Mouse (Mus musculus) stomach, postnatal 0 days (tissue): ENCODE measurements at regions not wholly inside any gene's neighbourhood (a gene's known extent, or its start where the extent isn't known, plus 50 kb on each side); places are given as distances from the start of the nearest gene placed in this dataset.
A peak's percentile ranks its signal among the peaks of the same experiment; 100 is the strongest.

Experiments used
- ATAC-seq: fragments of 200-750 bp; cut with Nextera tagmentation; 2 replicates; pipeline ENCODE4 v1.8.0; 2017; ENCODE audit not compliant: low FRiP score, low TSS enrichment
- DNase-seq: peaks from one replicate; pipeline ENCODE4 v3.0.0-alpha.2; 2016; ENCODE audit warnings: low spot score
- H3K27ac ChIP-seq: fragments of 300-500 bp; sonication (generic); replicated peaks from 2 replicates; pipeline ENCODE4 v1.5.1; 2014; ENCODE audit warnings: mild to moderate bottlenecking, control low read depth
- H3K27me3 ChIP-seq: fragments of 300-500 bp; sonication (generic); 2 replicates; pipeline ENCODE4 v1.6.1; 2014; ENCODE audit warnings: low read length; ENCODE audit not compliant: control insufficient read depth, insufficient read depth
- H3K36me3 ChIP-seq: fragments of 300-500 bp; sonication (generic); 2 replicates; pipeline ENCODE4 v1.6.1; 2014; ENCODE audit warnings: low read length, mixed read lengths; ENCODE audit not compliant: control insufficient read depth, insufficient read depth
- H3K4me1 ChIP-seq: fragments of 300-500 bp; sonication (generic); replicated peaks from 2 replicates; pipeline ENCODE4 v1.6.1; 2014; ENCODE audit warnings: antibody characterized with exemption; ENCODE audit not compliant: control insufficient read depth, insufficient read depth
- H3K4me2 ChIP-seq: fragments of 300-500 bp; sonication (generic); replicated peaks from 2 replicates; pipeline ENCODE4 v1.6.1; 2014; ENCODE audit warnings: low read depth, mild to moderate bottlenecking, control low read depth, moderate library complexity
- H3K4me3 ChIP-seq: fragments of 300-500 bp; sonication (generic); 2 replicates; pipeline ENCODE4 v1.5.1; 2014; ENCODE audit warnings: low read depth, low read length, control low read depth
- H3K9ac ChIP-seq: fragments of 300-500 bp; sonication (generic); 2 replicates; pipeline ENCODE4 v1.6.1; 2014; ENCODE audit warnings: mild to moderate bottlenecking, low read length, control low read depth, mixed read lengths
- H3K9me3 ChIP-seq: fragments of 300-500 bp; sonication (generic); 2 replicates; pipeline ENCODE4 v1.6.1; 2016; ENCODE audit warnings: low read length; ENCODE audit not compliant: control insufficient read depth
- CTCF ChIP-seq: IDR thresholded peaks from 2 replicates; pipeline ENCODE4 v1.5.1; 2016; ENCODE audit warnings: antibody characterized with exemption, low read depth, mild to moderate bottlenecking, moderate library complexity
- EP300 ChIP-seq: optimal IDR thresholded peaks from 2 replicates; pipeline ENCODE3; 2016; ENCODE audit warnings: antibody characterized with exemption
- WGBS: fragments of 180-500 bp; shearing (Covaris S2); extraction: QIAGEN DNeasy Blood & Tissue Kit; methylation state at CpG from one replicate; pipeline ENCODE4 v1.1.7; 2014; 5-methylcytosine and 5-hydroxymethylcytosine counted together

DNA sequence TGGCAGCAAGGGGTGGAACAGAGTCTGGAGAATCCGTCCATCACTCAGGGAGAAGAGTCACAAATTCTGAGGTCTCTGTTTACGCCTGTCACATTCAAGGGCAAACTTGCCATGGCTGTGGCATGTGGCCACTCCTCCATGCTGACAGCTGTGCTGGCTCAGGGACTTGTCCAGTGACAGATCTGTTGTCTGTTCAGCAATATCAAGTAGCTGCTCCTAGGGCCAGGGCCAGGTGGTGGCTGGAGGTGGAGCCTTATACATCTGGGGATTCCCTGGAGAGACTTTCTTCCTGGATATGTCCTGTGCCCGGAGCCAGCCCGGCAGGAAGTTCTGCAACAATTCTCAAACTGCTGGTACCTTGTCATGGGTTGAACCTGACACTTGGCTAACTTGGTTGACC lies 229.7 kb upstream of the Csf3r start:
- ATAC-seq (no peak), DNase-seq (no peak)
- H3K4me2 ChIP-seq, result no peak overlapping the region
- TF ChIP-seq EP300 (no peak), CTCF (no peak)
- 67% methylated on average over 4 of the region's 4 CpGs for WGBS
- no peaks in the 10 kb centered on the region for H3K4me1 ChIP-seq
- no peak overlapping the region for H3K27ac ChIP-seq
- H3K9ac ChIP-seq, result no peak overlapping the region
- no peak overlapping the region for H3K4me3 ChIP-seq
- no peaks in the 10 kb centered on the region for H3K36me3 ChIP-seq
- no peaks in the 10 kb centered on the region for H3K9me3 ChIP-seq
- H3K27me3 ChIP-seq, result no peaks in the 10 kb centered on the region

DNA sequence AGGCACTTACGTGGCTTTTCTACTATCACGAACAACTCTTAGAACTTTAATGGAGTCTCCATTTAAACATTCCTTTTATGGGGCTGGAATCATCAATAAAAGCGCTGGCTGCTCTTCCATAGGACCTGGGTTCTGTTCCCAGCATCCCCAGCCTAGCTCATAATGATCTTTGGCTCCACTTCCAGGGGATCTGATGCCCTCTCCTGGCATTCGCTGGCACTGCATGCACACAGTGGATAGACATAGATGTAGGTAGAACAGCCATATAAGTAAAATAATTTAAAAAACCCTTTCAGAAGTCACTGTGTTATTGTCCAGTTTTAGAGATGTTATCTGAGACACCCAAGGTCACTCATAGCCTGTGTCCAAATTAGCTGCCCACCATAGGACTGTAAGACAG lies 216.4 kb upstream of the Csf3r start:
- no peaks in the 10 kb centered on the region for H3K4me1 ChIP-seq
- DNase-seq (no peak), ATAC-seq (no peak)
- no peak overlapping the region for H3K9ac ChIP-seq
- H3K4me2 ChIP-seq, result no peak overlapping the region
- H3K9me3 ChIP-seq, result no peaks in the 10 kb centered on the region
- no peak overlapping the region for H3K27ac ChIP-seq
- TF ChIP-seq EP300 (no peak), CTCF (peak; percentile 20; the same call in 1 of the 2 replicates)
- 90% methylated on average over 4 of the region's 4 CpGs for WGBS
- no peaks in the 10 kb centered on the region for H3K36me3 ChIP-seq
- no peak overlapping the region for H3K4me3 ChIP-seq
- no peaks in the 10 kb centered on the region for H3K27me3 ChIP-seq

DNA sequence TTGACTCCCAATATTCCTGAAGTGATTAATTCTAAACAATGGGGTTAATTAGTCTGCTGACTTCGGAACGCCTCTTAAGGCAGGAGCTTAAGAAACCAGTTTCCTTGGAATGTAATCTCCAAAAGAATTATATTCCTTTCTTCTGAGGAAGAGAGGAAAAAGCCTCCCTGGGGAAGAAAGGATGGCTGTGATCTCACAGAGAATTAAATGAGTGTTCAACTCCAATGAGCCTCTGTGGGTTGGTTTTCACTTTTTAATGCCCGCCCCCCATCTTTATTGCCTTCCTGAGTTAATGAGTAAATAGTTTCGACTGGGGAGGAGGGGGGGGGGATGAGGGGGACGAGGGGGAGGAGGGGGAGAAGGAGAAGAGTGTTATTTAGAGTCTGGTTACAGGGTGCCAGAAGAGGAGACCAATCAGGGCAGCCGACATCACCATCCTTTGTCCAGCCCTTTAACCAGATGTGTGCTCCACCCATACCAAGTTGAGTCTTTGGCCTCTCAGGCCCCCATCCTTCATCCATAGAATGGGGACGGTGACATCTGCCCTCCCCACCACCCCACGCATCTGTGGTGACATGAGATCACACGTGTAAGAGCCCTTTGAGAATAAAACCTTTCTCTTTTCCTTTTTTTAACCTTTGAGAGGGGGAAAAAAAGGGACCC lies 214.8 kb upstream of the Csf3r start:
- TF ChIP-seq EP300, result no peak
- TF ChIP-seq CTCF, result no peak
- Histone ChIP-seq H3K27ac (no peak overlapping the region), H3K36me3 (no peaks in the 10 kb centered on the region), H3K4me3 (no peak overlapping the region), H3K27me3 (no peaks in the 10 kb centered on the region), H3K4me1 (no peaks in the 10 kb centered on the region), H3K4me2 (no peak overlapping the region), H3K9me3 (no peaks in the 10 kb centered on the region), H3K9ac (no peak overlapping the region)
- WGBS, result 20% methylated on average over 9 of the region's 9 CpGs
- DNase-seq (no peak), ATAC-seq (no peak)

DNA sequence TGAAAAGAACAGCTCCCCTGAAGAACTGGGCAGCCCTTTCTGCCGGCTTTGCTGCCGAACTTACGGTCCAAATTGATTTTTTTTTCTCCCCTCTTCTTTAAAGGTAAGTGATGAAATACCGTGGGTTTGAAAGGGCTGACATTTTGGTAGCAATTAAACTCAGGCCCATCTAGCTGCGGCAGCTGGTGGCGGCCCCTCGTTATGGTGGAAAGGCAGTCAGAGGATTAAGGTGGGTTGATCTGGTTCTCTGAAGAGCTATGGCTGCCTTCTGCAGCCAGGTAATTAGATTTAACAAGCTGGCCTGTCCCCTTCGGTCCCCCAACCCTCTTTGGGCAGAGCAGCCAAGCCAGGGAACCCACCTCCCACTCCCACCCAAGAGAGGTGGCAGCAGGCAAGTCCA lies 214.1 kb upstream of the Csf3r start:
- H3K27ac ChIP-seq, result no peak overlapping the region
- no peak overlapping the region for H3K4me2 ChIP-seq
- H3K9me3 ChIP-seq, result no peaks in the 10 kb centered on the region
- no peaks in the 10 kb centered on the region for H3K36me3 ChIP-seq
- H3K9ac ChIP-seq, result no peak overlapping the region
- DNase-seq (no peak), ATAC-seq (no peak)
- H3K27me3 ChIP-seq, result no peaks in the 10 kb centered on the region
- no peak overlapping the region for H3K4me3 ChIP-seq
- TF ChIP-seq CTCF, result no peak
- TF ChIP-seq EP300, result no peak
- WGBS, result 62% methylated on average over 8 of the region's 8 CpGs
- H3K4me1 ChIP-seq, result no peaks in the 10 kb centered on the region

DNA sequence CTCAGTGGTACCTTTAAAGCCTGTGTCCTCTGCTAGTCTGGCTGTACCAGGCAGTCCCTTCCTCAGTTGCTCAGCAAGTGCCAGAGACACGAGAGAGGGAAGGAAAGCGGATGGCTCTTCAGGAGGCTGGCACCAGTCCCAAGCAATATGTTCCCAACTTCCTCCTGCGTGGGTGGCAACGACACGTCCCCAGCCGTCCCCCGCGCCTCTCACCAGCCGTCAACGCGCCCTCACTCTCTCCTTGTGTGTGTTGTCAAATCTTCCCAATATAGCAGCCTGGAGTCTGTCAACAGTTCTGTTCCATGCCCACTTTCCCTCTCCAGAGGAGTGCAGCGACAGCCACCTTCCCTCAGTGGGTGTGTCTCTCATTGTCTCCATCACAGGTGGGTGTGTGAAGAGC lies 210.0 kb upstream of the Csf3r start:
- Histone ChIP-seq H3K27ac (no peak overlapping the region), H3K36me3 (no peaks in the 10 kb centered on the region), H3K4me2 (no peak overlapping the region), H3K9me3 (no peaks in the 10 kb centered on the region), H3K4me1 (no peaks in the 10 kb centered on the region), H3K27me3 (no peaks in the 10 kb centered on the region), H3K9ac (no peak overlapping the region), H3K4me3 (no peak overlapping the region)
- DNase-seq (no peak), ATAC-seq (no peak)
- 66% methylated on average over 12 of the region's 12 CpGs for WGBS
- TF ChIP-seq EP300, result no peak
- TF ChIP-seq CTCF, result no peak

DNA sequence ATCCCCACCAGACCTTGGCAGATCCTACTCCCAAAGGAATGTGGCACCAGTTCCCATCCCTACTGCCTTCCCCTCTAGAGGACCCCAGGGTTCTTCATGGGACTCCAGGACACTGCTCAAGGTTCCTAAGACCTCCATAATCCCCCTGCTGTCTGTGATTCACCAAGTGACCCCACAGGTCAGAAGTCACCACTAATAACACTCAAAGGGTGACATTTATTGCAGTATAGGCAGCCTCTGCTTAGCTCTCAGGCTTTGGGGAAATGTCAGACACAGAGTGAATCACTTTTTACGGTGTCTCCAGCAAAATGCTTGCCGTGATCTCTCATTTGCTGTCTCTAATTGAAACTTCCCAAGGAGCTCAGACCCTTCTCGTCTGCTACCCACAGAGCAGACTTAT lies 209.1 kb upstream of the Csf3r start:
- Histone ChIP-seq H3K9ac (no peak overlapping the region), H3K36me3 (no peaks in the 10 kb centered on the region), H3K27ac (no peak overlapping the region), H3K4me1 (no peaks in the 10 kb centered on the region), H3K4me3 (no peak overlapping the region), H3K27me3 (no peaks in the 10 kb centered on the region), H3K9me3 (no peaks in the 10 kb centered on the region), H3K4me2 (no peak overlapping the region)
- no peak for DNase-seq
- ATAC-seq, result no peak
- TF ChIP-seq EP300, result no peak
- 61% methylated on average over 3 of the region's 3 CpGs for whole genome bisulfite sequencing
